In the genomic region with DNA sequence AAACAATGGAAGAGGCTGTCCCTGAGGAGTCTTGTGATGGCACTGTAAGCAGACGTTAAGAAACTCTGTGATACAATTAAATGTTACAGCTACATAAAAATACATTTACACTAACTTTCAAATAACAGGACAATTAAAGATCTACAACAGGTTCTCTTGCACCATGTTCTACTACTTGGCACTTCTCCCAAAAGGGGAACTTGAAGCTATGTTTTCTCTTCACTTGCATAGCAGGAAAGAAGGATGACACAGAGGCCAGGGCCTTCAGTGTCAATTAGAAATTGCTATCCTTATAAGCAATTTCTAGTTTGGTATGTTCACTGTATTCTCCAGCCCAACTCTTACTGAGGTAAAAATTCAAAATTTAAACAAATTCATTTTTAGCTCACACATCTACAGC, we compare ENCODE assay signal across 1 mouse cellular context.
TF ChIP-seq lines count a peak whose summit lies in the region.

No protein-coding gene starts in this region.

TF ChIP-seq in MEL, 35 proteins besides CTCF, POLR2A, EP300 and RAD21 (continued from another document):
- TF ChIP-seq TAL1 (IDR thresholded peaks at IDR 0.05; ENCODE audit: low read length) (no peak), CHD2 (IDR thresholded peaks at IDR 0.05; ENCODE audit: low read length) (no peak), ELF1 (IDR thresholded peaks at IDR 0.05; ENCODE audit: low read depth, low read length) (no peak), MAZ (IDR thresholded peaks at IDR 0.05; ENCODE audit: low read depth, low read length) (no peak), SIN3A (IDR thresholded peaks at IDR 0.05; ENCODE audit: low read length) (no peak), ZNF384 (IDR thresholded peaks at IDR 0.05; ENCODE audit: low read depth, low read length) (no peak), ZMIZ1 (IDR thresholded peaks at IDR 0.05; ENCODE audit: low read depth, low read length) (no peak), GATA1 (IDR thresholded peaks at IDR 0.05; ENCODE audit: low read depth, low read length) (no peak), TCF12 (IDR thresholded peaks at IDR 0.05; ENCODE audit: low read depth, low read length) (no peak), MAFK (IDR thresholded peaks at IDR 0.05; ENCODE audit: borderline replicate concordance, low read depth, low read length) (no peak), MXI1 (IDR thresholded peaks at IDR 0.05; ENCODE audit: low read depth, low read length) (no peak), BHLHE40 (IDR thresholded peaks at IDR 0.05; ENCODE audit: borderline replicate concordance, low read depth, low read length) (no peak), CHD1 (IDR thresholded peaks at IDR 0.05; ENCODE audit: low read depth, low read length) (no peak)
